Mouse (Mus musculus): ENCODE results near the gene Slc25a54. TPM values are rescaled to one million over a fixed set of nuclear protein-coding genes. Genes with fewer than 3 reads are reported as not detected.

Gene Slc25a54
- total and polyA plus RNA-seq, 2 experiments from 2014 or later: not detected

DNA sequence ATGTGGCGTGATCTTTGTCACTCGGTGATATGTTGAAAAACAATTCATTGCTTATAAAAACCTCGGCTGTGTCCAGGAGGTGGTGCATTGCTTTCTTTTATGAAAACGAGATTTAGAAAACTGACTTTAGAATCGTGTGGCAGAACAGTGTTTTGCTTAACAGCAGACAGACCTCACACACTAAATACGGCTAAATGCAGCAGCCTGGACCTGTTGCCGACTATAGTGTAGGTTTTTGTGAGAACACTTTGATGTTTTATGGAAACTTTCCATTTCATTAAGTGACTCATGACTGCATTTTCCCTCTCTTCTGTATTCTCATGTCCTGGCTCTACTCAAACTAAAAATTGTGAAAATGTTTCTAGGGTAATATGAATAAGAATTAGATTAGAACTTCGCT is 20.4 kb upstream of the Slc25a54 start:
- 57% methylated on average over 8 of the region's 8 CpGs for WGBS
- Histone ChIP-seq H3K27ac (ENCODE audit: low read depth) (no peak overlapping the region), H3K9ac (replicated peaks; ENCODE audit: low read depth, low read length) (no peak overlapping the region), H3K4me1 (ENCODE audit: control insufficient read depth, insufficient read depth) (no peaks in the 10 kb centered on the region), H3K4me3 (ENCODE audit: low read depth, low read length) (no peak overlapping the region), H3K9me3 (replicated peaks; ENCODE audit: control insufficient read depth, low read length) (no peaks in the 10 kb centered on the region), H3K36me3 (replicated peaks; ENCODE audit: control insufficient read depth, insufficient read depth, low read length) (no peaks in the 10 kb centered on the region), H3K27me3 (ENCODE audit: control insufficient read depth, insufficient read depth, low read length) (no peaks in the 10 kb centered on the region), H3K4me2 (ENCODE audit: low read depth, low read length) (no peak overlapping the region)
- DNase-seq (ENCODE audit: low spot score): no peak
- no peak for TF ChIP-seq CTCF (IDR thresholded peaks at IDR 0.05; ENCODE audit: low read depth)
- TF ChIP-seq EP300 (IDR thresholded peaks at IDR 0.05; ENCODE audit: low read depth): no peak
- no peak for ATAC-seq (ENCODE audit: insufficient read depth, low read depth)

- WGBS: 74% methylated on average over 7 of the region's 7 CpGs
- Histone ChIP-seq H3K27ac (ENCODE audit: low read depth) (no peak overlapping the region), H3K27me3 (ENCODE audit: control insufficient read depth, insufficient read depth, low read length) (no peaks in the 10 kb centered on the region), H3K4me2 (ENCODE audit: low read depth, low read length) (no peak overlapping the region), H3K4me3 (ENCODE audit: low read depth, low read length) (no peak overlapping the region), H3K36me3 (replicated peaks; ENCODE audit: control insufficient read depth, insufficient read depth, low read length) (no peaks in the 10 kb centered on the region), H3K9ac (replicated peaks; ENCODE audit: low read depth, low read length) (no peak overlapping the region), H3K4me1 (ENCODE audit: control insufficient read depth, insufficient read depth) (no peaks in the 10 kb centered on the region), H3K9me3 (replicated peaks; ENCODE audit: control insufficient read depth, low read length) (no peaks in the 10 kb centered on the region)
- ATAC-seq (ENCODE audit: insufficient read depth, low read depth) (no peak), DNase-seq (ENCODE audit: low spot score) (no peak)
- TF ChIP-seq CTCF (IDR thresholded peaks at IDR 0.05; ENCODE audit: low read depth) (no peak), EP300 (IDR thresholded peaks at IDR 0.05; ENCODE audit: low read depth) (no peak)
Observed at GRCm38 (mm10) chr3:109062391-109062790, 17.9 kb upstream of the Slc25a54 start.

GRCm38 (mm10) chr3:109062989-109063388 is 17.3 kb upstream of the Slc25a54 start:
- H3K9ac ChIP-seq (replicated peaks; ENCODE audit: low read depth, low read length): no peak overlapping the region
- DNase-seq (ENCODE audit: low spot score) (peak; percentile 69), ATAC-seq (ENCODE audit: insufficient read depth, low read depth) (no peak)
- no peak overlapping the region for H3K4me3 ChIP-seq (ENCODE audit: low read depth, low read length)
- no peaks in the 10 kb centered on the region for H3K27me3 ChIP-seq (ENCODE audit: control insufficient read depth, insufficient read depth, low read length)
- H3K4me2 ChIP-seq (ENCODE audit: low read depth, low read length): no peak overlapping the region
- H3K4me1 ChIP-seq (ENCODE audit: control insufficient read depth, insufficient read depth): no peaks in the 10 kb centered on the region
- H3K36me3 ChIP-seq (replicated peaks; ENCODE audit: control insufficient read depth, insufficient read depth, low read length): no peaks in the 10 kb centered on the region
- no peak overlapping the region for H3K27ac ChIP-seq (ENCODE audit: low read depth)
- under 1% methylated on average over 6 of the region's 6 CpGs for whole genome bisulfite sequencing
- TF ChIP-seq EP300 (IDR thresholded peaks at IDR 0.05; ENCODE audit: low read depth) (no peak), CTCF (IDR thresholded peaks at IDR 0.05; ENCODE audit: low read depth) (peak; percentile 73)
- no peaks in the 10 kb centered on the region for H3K9me3 ChIP-seq (replicated peaks; ENCODE audit: control insufficient read depth, low read length)

DNA sequence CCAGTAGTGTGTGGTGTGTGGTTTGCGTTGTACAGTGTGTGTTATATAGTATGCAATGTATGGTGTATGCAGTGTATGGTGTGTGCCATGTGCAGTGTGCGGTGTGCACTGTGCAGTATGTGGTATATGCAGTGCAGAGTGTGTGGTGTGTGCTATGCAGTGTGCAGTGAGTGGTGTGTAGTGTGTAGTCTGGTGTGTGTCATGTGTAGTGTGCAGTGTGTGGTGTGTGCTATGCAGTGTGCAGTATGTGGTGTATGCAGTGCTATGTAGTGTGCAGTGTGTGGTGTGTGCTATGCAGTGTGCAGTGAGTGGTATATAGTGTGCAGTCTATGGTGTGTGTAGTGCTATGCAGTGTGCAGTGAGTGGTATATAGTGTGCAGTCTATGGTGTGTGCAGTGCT is 4.1 kb downstream of the Slc25a54 start:
- H3K4me2 ChIP-seq (ENCODE audit: low read depth, low read length): no peak overlapping the region
- no peaks in the 10 kb centered on the region for H3K27me3 ChIP-seq (ENCODE audit: control insufficient read depth, insufficient read depth, low read length)
- TF ChIP-seq EP300 (IDR thresholded peaks at IDR 0.05; ENCODE audit: low read depth) (no peak), CTCF (IDR thresholded peaks at IDR 0.05; ENCODE audit: low read depth) (no peak)
- H3K4me3 ChIP-seq (ENCODE audit: low read depth, low read length): no peak overlapping the region
- H3K27ac ChIP-seq (ENCODE audit: low read depth): no peak overlapping the region
- ATAC-seq (ENCODE audit: insufficient read depth, low read depth) (no peak), DNase-seq (ENCODE audit: low spot score) (no peak)
- WGBS: 85% methylated on average over 2 of the region's 2 CpGs
- no peak overlapping the region for H3K9ac ChIP-seq (replicated peaks; ENCODE audit: low read depth, low read length)
- no peaks in the 10 kb centered on the region for H3K36me3 ChIP-seq (replicated peaks; ENCODE audit: control insufficient read depth, insufficient read depth, low read length)
- H3K9me3 ChIP-seq (replicated peaks; ENCODE audit: control insufficient read depth, low read length): no peaks in the 10 kb centered on the region
- no peaks in the 10 kb centered on the region for H3K4me1 ChIP-seq (ENCODE audit: control insufficient read depth, insufficient read depth)

- no peak for TF ChIP-seq CTCF (IDR thresholded peaks at IDR 0.05; ENCODE audit: low read depth)
- TF ChIP-seq EP300 (IDR thresholded peaks at IDR 0.05; ENCODE audit: low read depth): no peak
- no peak for ATAC-seq (ENCODE audit: insufficient read depth, low read depth)
- Histone ChIP-seq H3K27me3 (ENCODE audit: control insufficient read depth, insufficient read depth, low read length) (no peaks in the 10 kb centered on the region), H3K4me3 (ENCODE audit: low read depth, low read length) (no peak overlapping the region), H3K27ac (ENCODE audit: low read depth) (no peak overlapping the region), H3K4me1 (ENCODE audit: control insufficient read depth, insufficient read depth) (no peaks in the 10 kb centered on the region), H3K9me3 (replicated peaks; ENCODE audit: control insufficient read depth, low read length) (no peaks in the 10 kb centered on the region), H3K4me2 (ENCODE audit: low read depth, low read length) (no peak overlapping the region), H3K36me3 (replicated peaks; ENCODE audit: control insufficient read depth, insufficient read depth, low read length) (no peaks in the 10 kb centered on the region), H3K9ac (replicated peaks; ENCODE audit: low read depth, low read length) (no peak overlapping the region)
- whole genome bisulfite sequencing: 28% methylated on average over 2 of the region's 2 CpGs
- no peak for DNase-seq (ENCODE audit: low spot score)
Observed at GRCm38 (mm10) chr3:109088460-109088859, 8.2 kb downstream of the Slc25a54 start.

GRCm38 (mm10) chr3:109104702-109105101 is 24.4 kb downstream of the Slc25a54 start:
- Histone ChIP-seq H3K27me3 (ENCODE audit: control insufficient read depth, insufficient read depth, low read length) (no peaks in the 10 kb centered on the region), H3K4me1 (ENCODE audit: control insufficient read depth, insufficient read depth) (no peaks in the 10 kb centered on the region), H3K9me3 (replicated peaks; ENCODE audit: control insufficient read depth, low read length) (no peaks in the 10 kb centered on the region), H3K36me3 (replicated peaks; ENCODE audit: control insufficient read depth, insufficient read depth, low read length) (no peaks in the 10 kb centered on the region), H3K4me2 (ENCODE audit: low read depth, low read length) (no peak overlapping the region), H3K9ac (replicated peaks; ENCODE audit: low read depth, low read length) (no peak overlapping the region), H3K27ac (ENCODE audit: low read depth) (no peak overlapping the region), H3K4me3 (ENCODE audit: low read depth, low read length) (no peak overlapping the region)
- 58% methylated on average over 8 of the region's 8 CpGs for WGBS
- no peak for ATAC-seq (ENCODE audit: insufficient read depth, low read depth)
- no peak for TF ChIP-seq CTCF (IDR thresholded peaks at IDR 0.05; ENCODE audit: low read depth)
- no peak for TF ChIP-seq EP300 (IDR thresholded peaks at IDR 0.05; ENCODE audit: low read depth)
- no peak for DNase-seq (ENCODE audit: low spot score)

All from heart, postnatal 0 days (tissue).